Mouse (Mus musculus) testis, adult 10 weeks (tissue): ENCODE results near the gene Bfsp2. TPM values are rescaled to one million over a fixed set of nuclear protein-coding genes. Genes with fewer than 3 reads are reported as not detected.

ENCODE experiments used
- polyA plus RNA-seq: library from polyadenylated mRNA; stranded (reverse); fragments of 350-450 nt; fragmentation: Illumina TruSeq; extraction: RNeasy Lipid Tissue Mini Kit (QIAGEN cat#74804); gene quantifications from one replicate; pipeline ENCODE4 v1.2.3, GENCODE M21; 2014; ENCODE audit warnings: low read depth, low replicate concordance

Bfsp2 gene
- polyA plus RNA-seq = not detected

GRCm38 (mm10) chr9:103480044-103480576 lies at the start of gene Bfsp2:
TSS of gene Bfsp2 (minus strand) at chr9:103480420.

Other genes with a start within 250 kb of the Bfsp2 start
- 28.4 TPM for gene Trf, start 250.0 kb downstream of the Bfsp2 start, polyA plus RNA-seq
- gene 1300017J02Rik, start 175.3 kb downstream of the Bfsp2 start, polyA plus RNA-seq = 23.1 TPM
- 82.5 TPM for gene Topbp1, start 175.2 kb downstream of the Bfsp2 start, polyA plus RNA-seq
- gene Cdv3, start 114.6 kb downstream of the Bfsp2 start, polyA plus RNA-seq = 498 TPM